ENCODE assay signal across 8 mouse cellular contexts in the genomic region with DNA sequence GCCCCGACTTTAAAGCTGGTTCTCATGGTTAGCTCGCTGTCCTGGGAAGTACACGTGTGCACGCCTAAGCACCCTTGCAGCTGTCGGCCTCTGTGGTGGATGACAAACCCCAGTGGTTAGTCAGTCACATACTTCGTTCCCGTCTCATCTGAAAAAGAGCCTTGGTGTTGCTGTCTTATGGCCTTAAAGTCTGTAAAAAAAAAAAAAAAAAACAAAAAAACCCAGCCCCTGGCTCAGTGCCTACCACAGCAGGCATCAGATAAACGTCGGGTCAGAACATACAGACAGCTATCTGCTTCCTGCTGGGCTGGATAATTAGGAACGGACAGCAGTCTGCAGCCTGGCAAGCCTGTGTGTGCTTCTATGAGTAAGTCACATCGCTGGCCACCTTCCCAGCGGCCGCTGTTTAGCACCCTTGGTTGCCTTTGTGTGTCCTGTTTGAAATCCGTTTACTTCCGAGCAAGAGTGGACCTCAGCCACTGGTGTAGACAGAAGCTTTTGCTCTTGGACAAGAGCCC. TPM values are rescaled to one million over a fixed set of nuclear protein-coding genes. Genes with fewer than 3 reads are reported as not detected.
A peak's percentile ranks its signal among the peaks of the same experiment; 100 is the strongest.
DNase-seq lines count a peak whose midpoint lies in the region; ATAC-seq and TF ChIP-seq lines count a peak whose summit lies in the region.

No protein-coding gene starts in this region.

- no peak for TF ChIP-seq CTCF in brain, embryonic 14.5 days (IDR thresholded peaks at IDR 0.05; ENCODE audit: borderline replicate concordance, extremely low read depth, insufficient read depth, insufficient read length)

- H3K36me3 ChIP-seq in heart, embryonic 11.5 days (ENCODE audit: control insufficient read depth, insufficient read depth, low read length): peaks cover 15% of the 10 kb centered on the region

- no peak overlapping the region for H3K27ac ChIP-seq in heart, embryonic 11.5 days (ENCODE audit: low read depth, low read length)

- WGBS in heart, embryonic 11.5 days (ENCODE audit: insufficient replicate concordance): 34% methylated on average over 15 of the region's 15 CpGs

- H3K4me2 ChIP-seq in heart, embryonic 11.5 days: no peak overlapping the region

- peaks cover 21% of the 10 kb centered on the region for H3K4me1 ChIP-seq in heart, embryonic 11.5 days (ENCODE audit: control insufficient read depth, insufficient read depth, low read length)

- H3K4me3 ChIP-seq in heart, embryonic 11.5 days (ENCODE audit: low read depth, low read length): no peak overlapping the region

- DNase-seq in heart, adult 18-20 months: peak; percentile 58 to 75
- peak; percentile 84 for DNase-seq in 3134 (ENCODE audit: extremely low read depth, insufficient read length, low spot score)
- DNase-seq in brain, embryonic 14.5 days (ENCODE audit: low read depth): peak; percentile 86
- DNase-seq in heart, adult 9 months (ENCODE audit: low spot score in 2 of 2): peak; percentile 49 to 66
- peak; percentile 49 to 83 for DNase-seq in lung, postnatal 4 days
- no peak for DNase-seq in layer of hippocampus, postnatal 10 days (ENCODE audit: low spot score in 2 of 2)
- no peak for DNase-seq in embryo, embryonic 10.5 days (ENCODE audit: low spot score)

- no peaks in the 10 kb centered on the region; the same call in 1 of the 2 replicates for H3K27me3 ChIP-seq in heart, embryonic 11.5 days (ENCODE audit: control insufficient read depth, insufficient read depth, low read length)

- H3K9ac ChIP-seq in heart, embryonic 11.5 days (ENCODE audit: low read depth, low read length): no peak overlapping the region

- ATAC-seq in heart, embryonic 11.5 days (replicated peaks; ENCODE audit: insufficient number of reproducible peaks, low FRiP score, low TSS enrichment): no peak

- no peak for TF ChIP-seq POLR2A in brain, embryonic 14.5 days (IDR thresholded peaks at IDR 0.05; ENCODE audit: borderline replicate concordance, extremely low read depth, insufficient read depth, insufficient read length, poor library complexity, severe bottlenecking)

- no peaks in the 10 kb centered on the region for H3K9me3 ChIP-seq in heart, embryonic 11.5 days (replicated peaks; ENCODE audit: control insufficient read depth, low read length)

RNA-seq across cellular contexts. Expression of a gene that starts 19.9 kb away (rescaled TPM):
- total RNA-seq in heart, adult 18-20 months (2021): 10 to 100 TPM; 75.7 to 78.3 TPM
- 139 and 147 TPM in 2 replicates for polyA plus RNA-seq in heart, embryonic 11.5 days (2014; fragmentation: Nextera tagmentation; extraction: Ambion mirVana)
- 54.3 and 68.4 TPM in 2 replicates for polyA plus RNA-seq in brain, embryonic 14.5 days (2012; rRNA removed)
- total RNA-seq in layer of hippocampus, postnatal 10 days (2021): 10 to 100 TPM; 32.3 to 34.3 TPM

RNA-seq across cellular contexts. Expression of a gene that starts 46.4 kb away (rescaled TPM):
- 10 to 100 TPM; 27.3 to 28.2 TPM for total RNA-seq in heart, adult 18-20 months (2021)
- polyA plus RNA-seq in heart, embryonic 11.5 days (2014; fragmentation: Nextera tagmentation; extraction: Ambion mirVana): 5.8 and 7.1 TPM in 2 replicates
- polyA plus RNA-seq in brain, embryonic 14.5 days (2012; rRNA removed): 73.0 and 84.4 TPM in 2 replicates
- total RNA-seq in layer of hippocampus, postnatal 10 days (2021): 10 to 100 TPM; 64.5 to 68.8 TPM

RNA-seq across cellular contexts. Expression of a gene that starts 49.4 kb away (rescaled TPM):
- 1 to 10 TPM; 2.3 to 3.5 TPM for total RNA-seq in heart, adult 18-20 months (2021)
- polyA plus RNA-seq in heart, embryonic 11.5 days (2014; fragmentation: Nextera tagmentation; extraction: Ambion mirVana): 4.1 and 4.6 TPM in 2 replicates
- 14.3 and 15.8 TPM in 2 replicates for polyA plus RNA-seq in brain, embryonic 14.5 days (2012; rRNA removed)
- 10 to 100 TPM; 27.7 to 31.0 TPM for total RNA-seq in layer of hippocampus, postnatal 10 days (2021)

Comparison
In these comparisons a context has a peak if more than half of its experiments do, and no peak if none do; other contexts are left out.
1. DNase-seq: peak in heart, adult 18-20 months (2 of 2), 3134 (single experiment), brain, embryonic 14.5 days (single experiment), heart, adult 9 months (2 of 2) and lung, postnatal 4 days (2 of 2); none in layer of hippocampus, postnatal 10 days (0 of 2) and embryo, embryonic 10.5 days (single experiment).
2. RNA of a gene that starts 49.4 kb away (total RNA-seq): 27.7 to 31.0 TPM in layer of hippocampus, postnatal 10 days; 2.3 to 3.5 TPM in heart, adult 18-20 months; every median in the first group is over 4 times any median in the second.